Mouse (Mus musculus) ES-E14 (cell line): ENCODE data around the gene Timm29. TPM values are rescaled to one million over a fixed set of nuclear protein-coding genes. Genes with fewer than 3 reads are reported as not detected.
A peak's percentile ranks its signal among the peaks of the same experiment; 100 is the strongest.

Source experiments
- DNase-seq: peaks from one replicate; pipeline ENCODE4 v3.0.0-alpha.2; 2013; ENCODE audit warnings: low read depth, low spot score
- H3K27ac ChIP-seq: 2 replicates; pipeline ENCODE4 v1.5.1; 2012; ENCODE audit warnings: low read depth, mild to moderate bottlenecking, low read length, moderate library complexity, mixed read lengths; ENCODE audit not compliant: poor library complexity, insufficient read depth, severe bottlenecking
- H3K36me3 ChIP-seq: 2 replicates; pipeline ENCODE4 v1.6.1; 2012; ENCODE audit warnings: mild to moderate bottlenecking, low read length, moderate library complexity, mixed read lengths; ENCODE audit not compliant: control insufficient read depth, poor library complexity, insufficient read depth, severe bottlenecking
- H3K4me1 ChIP-seq, 2 experiments: fragments of 150-350 bp in 1 of 2; sonication (generic) in 1 of 2; 2 replicates each; pipeline ENCODE4 v1.6.1; 2012; ENCODE audit warnings: low read length in 2 of 2, mild to moderate bottlenecking in 1 of 2, mixed read lengths in 1 of 2; ENCODE audit not compliant: control insufficient read depth in 2 of 2, insufficient read depth in 2 of 2, poor library complexity in 1 of 2
- H3K4me3 ChIP-seq, 2 experiments: fragments of 150-350 bp in 1 of 2; sonication (generic) in 1 of 2; 2 replicates each; pipeline ENCODE4 v1.5.1; 2012; ENCODE audit warnings: low read length in 2 of 2, low read depth in 1 of 2, mild to moderate bottlenecking in 1 of 2, mixed read lengths in 1 of 2; ENCODE audit not compliant: insufficient read depth in 1 of 2, poor library complexity in 1 of 2, severe bottlenecking in 1 of 2
- H3K9ac ChIP-seq: 2 replicates; pipeline ENCODE4 v1.6.1; 2012; ENCODE audit warnings: low read depth, mild to moderate bottlenecking, low read length, mixed read lengths; ENCODE audit not compliant: poor library complexity, insufficient read depth, severe bottlenecking
- H3K9me3 ChIP-seq: fragments of 150-350 bp; sonication (generic); 2 replicates; pipeline ENCODE4 v1.6.1; 2012; ENCODE audit warnings: low read depth, mild to moderate bottlenecking, low read length; ENCODE audit not compliant: control insufficient read depth, insufficient read depth
- CHD2 ChIP-seq: IDR thresholded peaks from 2 replicates; pipeline ENCODE4 v1.6.1; 2014; ENCODE audit warnings: mild to moderate bottlenecking, low read depth, low read length, inconsistent platforms
- HCFC1 ChIP-seq: IDR thresholded peaks from 2 replicates; pipeline ENCODE4 v1.6.1; 2012; ENCODE audit warnings: low read length, inconsistent platforms, borderline replicate concordance; ENCODE audit not compliant: insufficient read depth
- MAFK ChIP-seq: IDR thresholded peaks from 2 replicates; pipeline ENCODE4 v1.6.1; 2014; ENCODE audit warnings: mild to moderate bottlenecking, low read depth, low read length, inconsistent platforms; ENCODE audit not compliant: insufficient read depth
- ZC3H11A ChIP-seq: IDR thresholded peaks from 2 replicates; pipeline ENCODE4 v1.6.1; 2012; ENCODE audit warnings: low read depth, mild to moderate bottlenecking, inconsistent platforms, low read length, borderline replicate concordance
- ZNF384 ChIP-seq: IDR thresholded peaks from 2 replicates; pipeline ENCODE4 v1.6.1; 2012; ENCODE audit warnings: low read depth, low read length, inconsistent platforms
- in situ Hi-C, 2 experiments: fragments of 600-800 bp; cut with MboI; formaldehyde crosslinking; loops; one replicate each; pipeline ENCODE4 v1.15.1; 2025; ENCODE audit warnings: low sequenced_read_pairs in 2 of 2, inconsistent platforms in 1 of 2; ENCODE audit not compliant: unreplicated experiment in 2 of 2
- total RNA-seq: library from RNA; depleted of rRNA; stranded (reverse); fragments of 300-350 nt; gene quantifications from 2 replicates; pipeline ENCODE4 v1.2.3, GENCODE M21; 2012

Gene Timm29
- total RNA-seq, 1 experiment: 22.6 TPM

GRCm38 (mm10) chr9:21604119-21604518 lies 11.6 kb downstream of the Timm29 start:
- no peak for TF ChIP-seq ZC3H11A
- no peak for TF ChIP-seq MAFK
- no peak for TF ChIP-seq ZNF384
- TF ChIP-seq HCFC1: no peak
- TF ChIP-seq CHD2: no peak
- Histone ChIP-seq H3K36me3 (no peaks in the 10 kb centered on the region), H3K4me1 (peaks cover 2 to 15% of the 10 kb centered on the region in 2 experiments; a peak in 2 of 4 replicates), H3K27ac (no peak overlapping the region), H3K4me3 (no peak overlapping the region), H3K9ac (no peak overlapping the region), H3K9me3 (no peaks in the 10 kb centered on the region)
- in situ Hi-C loops: no loop called here
- no peak for DNase-seq

- Histone ChIP-seq H3K9ac (no peak overlapping the region), H3K36me3 (no peaks in the 10 kb centered on the region), H3K9me3 (no peaks in the 10 kb centered on the region), H3K4me3 (no peak overlapping the region), H3K4me1 (peaks cover 2 to 15% of the 10 kb centered on the region in 2 experiments; a peak in 2 of 4 replicates), H3K27ac (no peak overlapping the region)
- DNase-seq: no peak
- in situ Hi-C loops: no loop called here
- TF ChIP-seq HCFC1 (no peak), ZNF384 (no peak)
These were observed 13.3 kb downstream of the Timm29 start for GRCm38 (mm10) chr9:21605865-21606264.

GRCm38 (mm10) chr9:21606648-21607047 lies 14.1 kb downstream of the Timm29 start:
- DNase-seq: no peak
- H3K4me1 ChIP-seq: peaks cover 2 to 15% of the 10 kb centered on the region in 2 experiments; a peak in 2 of 4 replicates
- no peak overlapping the region for H3K27ac ChIP-seq
- H3K4me3 ChIP-seq: no peak overlapping the region
- H3K36me3 ChIP-seq: no peaks in the 10 kb centered on the region
- no peaks in the 10 kb centered on the region for H3K9me3 ChIP-seq
- TF ChIP-seq HCFC1 (no peak), MAFK (no peak), CHD2 (no peak), ZNF384 (no peak), ZC3H11A (no peak)
- H3K9ac ChIP-seq: no peak overlapping the region
- in situ Hi-C loops: no loop called here

DNA sequence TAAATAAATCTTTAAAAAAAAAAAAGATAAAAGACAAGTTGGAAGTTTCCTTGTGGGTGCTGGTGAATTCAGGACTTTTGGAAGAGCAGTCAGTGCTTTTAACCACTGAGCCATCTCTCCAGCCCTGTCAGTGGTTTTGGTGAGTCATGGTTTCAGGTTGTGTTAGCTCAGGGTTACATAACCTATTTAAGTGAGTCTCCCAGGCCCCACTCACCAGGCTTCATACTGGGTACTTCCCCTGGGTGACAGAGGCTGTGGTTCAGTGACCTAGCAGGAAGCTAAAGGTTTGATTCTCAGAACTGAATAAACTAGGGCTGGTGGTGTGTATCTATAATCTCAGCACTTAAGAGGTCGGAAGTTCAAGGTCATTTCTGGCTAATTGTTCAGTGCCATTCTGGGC lies 17.3 kb downstream of the Timm29 start:
- Histone ChIP-seq H3K9me3 (no peaks in the 10 kb centered on the region), H3K27ac (no peak overlapping the region), H3K4me3 (no peak overlapping the region), H3K9ac (no peak overlapping the region), H3K4me1 (peaks cover 7 to 11% of the 10 kb centered on the region in 2 experiments), H3K36me3 (no peaks in the 10 kb centered on the region)
- no peak for DNase-seq
- in situ Hi-C loops: no loop called here
- no peak for TF ChIP-seq CHD2
- no peak for TF ChIP-seq MAFK
- no peak for TF ChIP-seq ZNF384
- no peak for TF ChIP-seq HCFC1
- no peak for TF ChIP-seq ZC3H11A

- DNase-seq: no peak
- Histone ChIP-seq H3K9ac (peak overlapping the region; percentile 87), H3K4me1 (peaks cover 2 to 4% of the 10 kb centered on the region in 2 experiments; a peak in 2 of 4 replicates), H3K36me3 (no peaks in the 10 kb centered on the region), H3K4me3 (peak overlapping the region; percentile 81 to 83), H3K9me3 (no peaks in the 10 kb centered on the region), H3K27ac (peak overlapping the region; percentile 91)
- TF ChIP-seq ZC3H11A (no peak), ZNF384 (no peak)
- in situ Hi-C loops: no loop called here
These were observed 22.5 kb downstream of the Timm29 start for GRCm38 (mm10) chr9:21614864-21615616.
